Mouse (Mus musculus): ENCODE data around the gene Triobp.
"Not testable (repeated sequence)": the region's sequence is repeated elsewhere in the genome, so short reads cannot be mapped to it uniquely, and the experiment has no call there.

Triobp gene

DNA sequence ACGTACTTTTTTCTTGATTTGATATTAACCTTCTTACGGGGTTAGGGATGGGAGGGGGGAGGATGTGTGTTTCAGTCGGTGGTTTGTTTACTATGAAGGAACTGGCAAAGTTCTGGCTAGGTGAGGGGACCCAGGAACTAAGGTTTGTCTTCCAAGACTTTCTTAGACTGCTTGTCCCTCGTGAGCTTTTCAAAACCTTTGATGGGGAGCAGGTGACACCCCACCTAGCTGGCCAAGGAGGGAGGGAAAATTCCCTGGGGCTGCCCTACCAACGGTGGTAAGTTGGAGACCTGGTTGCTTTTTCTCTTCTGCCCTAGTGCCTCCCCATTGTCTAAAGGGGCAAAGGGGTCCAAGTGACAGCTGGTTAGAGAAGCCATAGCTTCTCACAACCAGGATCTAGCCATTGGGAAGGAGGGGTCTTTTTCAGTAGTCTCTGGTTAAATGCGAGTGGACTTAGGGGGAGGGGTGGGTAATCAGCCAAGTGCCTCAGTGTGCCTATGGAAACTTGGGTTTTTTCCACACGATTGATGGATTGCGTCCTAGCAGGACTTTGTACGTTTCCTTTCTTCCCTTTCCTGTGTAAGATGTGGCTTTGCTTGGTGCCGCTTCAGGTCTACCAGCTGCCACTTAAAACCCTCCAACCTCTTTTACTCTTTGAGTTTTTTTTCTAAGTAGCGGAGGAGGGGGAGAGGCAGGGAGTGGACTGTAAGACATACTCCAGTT, 82.2 kb downstream of the Triobp start:
- no peak for DNase-seq (ENCODE audit: low read depth, low spot score)

DNA sequence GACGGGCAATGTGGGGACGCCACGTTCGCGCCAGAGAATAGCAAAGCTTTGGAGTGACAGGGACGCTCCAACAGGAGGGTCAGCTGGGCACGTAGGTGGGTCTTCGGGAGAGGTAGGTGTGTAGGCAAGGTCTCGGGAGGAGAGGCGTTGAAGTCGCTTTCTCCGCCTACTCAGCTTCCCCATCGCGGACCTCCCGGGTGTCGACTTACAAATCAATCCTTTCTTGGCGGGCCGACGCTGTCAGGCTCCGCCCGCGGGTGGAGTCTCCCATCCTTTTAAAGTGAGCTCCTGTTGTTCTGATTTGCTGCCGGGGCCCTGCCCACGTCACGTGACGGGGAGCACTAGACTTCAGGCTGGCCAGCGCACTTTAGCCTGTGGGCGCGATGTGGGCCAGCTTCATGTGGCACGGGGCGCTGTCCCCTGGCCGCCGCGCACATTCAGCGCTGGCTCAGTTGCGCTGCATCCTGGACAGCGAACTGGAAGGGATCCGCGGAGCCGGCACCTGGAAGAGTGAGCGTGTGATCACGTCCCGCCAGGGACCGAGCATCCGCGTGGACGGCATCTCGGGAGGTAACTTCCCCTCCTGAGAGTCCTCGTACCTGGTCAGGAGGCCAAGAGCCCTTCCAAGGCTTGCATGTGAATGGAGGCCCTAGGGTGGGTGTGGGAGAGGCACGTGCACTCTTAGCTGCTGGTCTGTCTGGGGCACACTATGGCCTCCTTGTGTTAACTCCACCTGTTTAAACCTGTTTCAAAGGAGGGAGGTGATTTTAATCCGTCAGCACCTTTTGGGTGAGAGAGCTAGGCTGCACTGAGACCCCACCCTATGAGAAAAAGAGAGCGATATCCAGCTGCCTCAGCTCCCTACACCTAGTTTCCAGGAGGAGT, 83.3 kb downstream of the Triobp start:
- DNase-seq (ENCODE audit: low read depth, low spot score) = peak; percentile 95

DNA sequence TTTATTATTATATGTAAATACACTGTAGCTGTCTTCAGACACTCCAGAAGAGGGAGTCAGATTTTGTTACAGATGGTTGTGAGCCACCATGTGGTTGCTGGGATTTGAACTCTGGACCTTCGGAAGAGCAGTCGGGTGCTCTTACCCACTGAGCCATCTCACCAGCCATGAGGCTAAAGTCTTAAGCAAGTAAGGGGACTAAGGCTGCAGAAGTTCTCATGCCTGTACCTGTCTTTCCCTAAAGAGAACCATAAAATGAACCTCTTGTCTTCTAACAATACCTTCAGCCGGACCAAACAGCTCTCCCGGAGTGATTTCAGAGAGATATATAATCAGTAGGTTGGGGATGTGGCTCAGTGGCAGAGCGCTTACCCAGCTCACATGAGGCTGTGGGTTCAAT, 84.4 kb downstream of the Triobp start:
- DNase-seq (ENCODE audit: low read depth, low spot score) = not testable (repeated sequence)

DNA sequence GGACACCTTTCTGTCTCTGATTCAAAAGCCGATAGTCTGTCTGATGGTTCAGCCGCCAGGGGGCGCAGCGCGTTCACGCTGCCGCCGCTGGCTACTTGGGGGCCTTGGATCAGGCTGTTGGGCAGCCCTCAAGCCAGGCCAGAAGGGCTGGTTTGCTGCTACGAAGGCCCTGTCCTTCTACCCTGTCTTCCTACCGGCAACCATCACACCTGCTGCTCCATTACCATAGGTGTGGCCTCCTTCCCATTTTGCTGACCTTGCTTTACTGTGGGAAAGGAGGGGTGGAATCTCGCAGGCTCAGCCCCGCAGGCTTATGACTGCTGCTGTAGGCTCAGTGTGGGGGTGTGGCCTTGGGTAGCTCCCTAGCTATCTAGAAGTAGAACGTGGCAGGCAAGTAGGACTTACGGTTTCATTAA, 90.4 kb downstream of the Triobp start:
- peak; percentile 78 for DNase-seq (ENCODE audit: low read depth, low spot score)

DNA sequence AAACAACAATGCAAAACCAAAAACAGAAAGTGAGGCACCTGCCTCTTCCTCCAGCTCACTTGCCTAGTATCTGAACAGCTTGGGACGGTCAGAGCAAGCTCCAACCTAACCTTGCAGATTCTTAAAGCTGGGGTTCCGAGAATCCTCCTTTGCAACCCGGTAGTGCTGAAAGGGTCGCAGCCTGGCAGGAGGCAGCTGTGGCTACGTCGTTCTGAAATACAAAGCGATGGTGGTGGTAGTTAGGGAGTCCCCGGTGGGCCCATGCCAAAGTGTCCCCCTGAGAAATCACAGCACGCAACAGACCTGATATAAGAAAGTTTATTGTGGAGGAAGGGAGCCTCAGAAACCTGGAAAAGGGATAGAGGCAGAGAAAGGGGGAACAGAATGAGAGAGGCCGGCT, 90.8 kb downstream of the Triobp start:
- no peak for DNase-seq (ENCODE audit: low read depth, low spot score)

DNA sequence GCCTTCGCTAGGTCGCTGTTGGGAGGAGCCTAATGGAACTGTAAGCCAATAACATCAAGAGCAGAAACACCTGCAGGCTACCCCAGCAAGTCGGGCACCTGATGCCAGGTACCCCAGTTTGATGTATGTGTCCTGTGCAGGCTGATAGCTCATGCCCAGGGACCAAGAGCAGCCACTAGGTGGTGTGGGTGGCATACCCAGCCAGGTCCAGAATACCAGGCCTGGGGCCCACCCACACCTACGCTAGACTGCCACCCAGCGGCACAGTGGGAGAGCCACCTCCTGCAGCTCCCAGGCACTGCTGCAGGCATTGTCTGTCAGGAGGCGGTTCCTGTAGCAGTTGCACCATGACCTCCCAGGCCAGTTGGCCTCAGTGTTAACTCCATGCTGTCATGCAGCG, 91.3 kb downstream of the Triobp start:
- no peak for DNase-seq (ENCODE audit: low read depth, low spot score)

DNA sequence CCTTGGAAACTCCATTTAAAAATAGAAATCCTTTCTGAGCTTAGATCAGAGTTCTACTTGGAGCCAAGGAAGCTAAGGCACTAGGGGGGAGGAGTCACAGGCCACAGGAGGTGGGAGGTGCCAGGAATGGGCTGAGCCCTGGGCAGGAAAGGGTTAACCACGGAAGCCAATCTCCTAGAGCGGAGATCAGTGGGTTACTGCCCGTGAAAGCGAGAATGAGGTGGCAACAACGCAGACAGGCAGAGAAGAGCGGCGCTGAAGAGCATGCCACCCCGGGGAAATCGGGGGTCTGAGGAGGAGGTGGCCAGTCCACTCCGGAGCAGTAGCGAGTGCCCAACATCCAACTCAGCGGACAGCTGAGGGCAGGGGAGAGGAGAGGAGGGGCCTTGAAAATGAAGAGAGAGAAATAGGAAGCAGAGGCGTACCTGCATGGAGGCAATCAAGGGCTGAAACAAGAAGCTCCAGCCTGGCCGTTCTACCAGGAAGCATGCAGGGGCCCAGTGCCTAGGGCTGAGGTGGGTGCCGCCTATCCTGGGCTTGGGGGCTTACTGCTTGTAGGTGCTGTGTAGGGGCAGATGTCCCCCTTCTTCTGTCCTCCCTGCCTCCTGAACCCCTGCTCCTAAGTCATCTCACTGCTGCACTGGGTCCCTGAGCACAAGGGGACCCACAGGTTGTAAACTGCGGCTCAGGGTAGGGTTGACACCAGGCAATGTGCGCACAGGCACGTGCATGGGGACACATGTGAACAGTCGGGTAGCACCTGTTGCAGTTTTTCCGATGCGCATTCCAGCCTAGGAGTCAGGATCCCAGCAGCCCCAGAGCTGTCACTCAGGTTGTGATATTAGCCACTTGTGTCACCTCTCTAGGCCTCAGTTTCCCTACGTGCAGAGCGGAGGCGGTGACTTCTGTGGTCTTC, 93.2 kb downstream of the Triobp start:
- DNase-seq (ENCODE audit: low read depth, low spot score) = no peak

DNA sequence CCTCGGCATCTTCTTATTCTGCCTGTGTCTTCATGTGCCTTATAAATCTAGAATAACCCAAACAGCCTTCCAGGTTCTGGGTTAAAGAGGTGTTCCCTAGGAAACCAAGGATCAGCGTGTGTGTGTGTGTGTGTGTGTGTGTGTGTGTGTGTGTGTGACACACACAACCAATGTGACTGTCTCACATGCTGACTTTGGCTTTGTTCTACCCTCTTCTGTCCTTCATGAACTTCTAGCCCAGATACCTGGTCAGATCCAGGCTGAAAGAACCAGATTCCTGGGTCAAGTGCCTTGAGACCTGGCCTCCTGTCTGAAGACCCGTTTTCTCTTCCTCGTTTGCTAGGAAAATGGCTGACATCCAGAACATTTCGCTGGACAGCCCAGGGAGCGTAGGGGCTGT, 94.1 kb downstream of the Triobp start, which contains the start of gene Galr3:
TSS of gene Galr3 (plus strand) at position 301 of the 400 bp plus-strand sequence.
- DNase-seq (ENCODE audit: low read depth, low spot score) = no peak

DNA sequence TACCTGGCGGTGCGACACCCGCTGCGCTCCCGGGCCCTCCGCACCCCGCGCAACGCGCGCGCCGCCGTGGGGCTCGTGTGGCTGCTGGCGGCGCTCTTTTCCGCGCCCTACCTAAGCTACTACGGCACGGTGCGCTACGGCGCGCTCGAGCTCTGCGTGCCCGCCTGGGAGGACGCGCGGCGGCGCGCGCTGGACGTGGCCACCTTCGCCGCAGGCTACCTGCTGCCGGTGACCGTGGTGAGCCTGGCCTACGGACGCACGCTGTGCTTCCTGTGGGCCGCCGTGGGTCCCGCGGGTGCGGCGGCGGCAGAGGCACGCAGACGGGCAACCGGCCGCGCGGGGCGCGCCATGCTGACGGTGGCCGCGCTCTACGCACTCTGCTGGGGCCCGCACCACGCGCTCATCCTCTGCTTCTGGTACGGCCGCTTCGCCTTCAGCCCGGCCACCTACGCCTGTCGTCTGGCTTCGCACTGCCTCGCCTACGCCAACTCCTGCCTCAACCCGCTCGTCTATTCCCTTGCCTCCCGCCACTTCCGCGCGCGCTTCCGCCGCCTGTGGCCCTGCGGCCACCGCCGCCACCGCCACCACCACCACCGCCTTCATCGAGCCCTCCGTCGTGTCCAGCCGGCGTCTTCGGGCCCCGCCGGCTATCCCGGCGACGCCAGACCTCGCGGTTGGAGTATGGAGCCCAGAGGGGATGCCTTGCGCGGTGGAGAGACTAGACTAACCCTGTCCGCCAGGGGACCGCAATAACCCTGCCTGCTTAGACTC, 95.4 kb downstream of the Triobp start:
- DNase-seq (ENCODE audit: low read depth, low spot score) = no peak

DNA sequence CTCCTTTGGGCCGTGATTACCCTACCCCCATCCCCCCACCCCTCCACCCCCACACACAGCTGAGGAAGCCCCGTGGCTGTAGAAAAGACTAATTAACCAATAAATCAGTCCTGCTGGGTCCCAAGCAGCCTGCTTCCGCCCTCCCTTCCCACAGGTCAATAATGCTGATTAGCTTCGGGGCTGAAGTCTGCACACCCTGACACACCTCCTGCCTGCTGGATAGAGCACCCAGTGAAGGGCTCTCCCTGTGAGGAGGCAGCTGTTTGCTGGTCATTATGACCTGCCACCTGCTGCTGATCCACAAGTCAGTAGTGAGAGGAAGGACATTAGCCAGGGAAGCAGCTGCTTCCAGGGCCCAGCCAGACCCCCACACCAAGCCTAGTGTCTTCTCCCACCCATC, 97.3 kb downstream of the Triobp start:
- no peak for DNase-seq (ENCODE audit: low read depth, low spot score)

DNA sequence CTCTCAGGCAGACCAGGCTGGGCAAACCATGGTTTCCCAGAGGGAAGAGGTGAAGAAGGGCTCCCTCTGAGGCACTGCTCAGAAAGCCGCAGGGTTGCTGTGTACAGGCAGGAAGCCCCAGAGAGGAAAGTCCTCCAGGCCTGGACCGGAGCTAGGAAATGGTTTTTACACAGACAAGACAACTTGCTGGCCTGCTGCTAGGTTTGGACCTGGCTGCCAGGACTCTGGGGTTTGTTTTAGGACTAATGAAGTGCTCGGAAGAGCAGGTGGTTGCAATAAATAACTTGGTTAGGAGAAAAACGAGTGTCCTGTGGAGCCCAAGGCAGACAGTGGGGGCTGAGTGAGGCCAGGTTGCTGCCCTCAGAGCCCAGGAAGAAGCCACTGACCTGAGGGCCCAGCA, 100.7 kb downstream of the Triobp start:
- no peak for DNase-seq (ENCODE audit: low read depth, low spot score)

DNA sequence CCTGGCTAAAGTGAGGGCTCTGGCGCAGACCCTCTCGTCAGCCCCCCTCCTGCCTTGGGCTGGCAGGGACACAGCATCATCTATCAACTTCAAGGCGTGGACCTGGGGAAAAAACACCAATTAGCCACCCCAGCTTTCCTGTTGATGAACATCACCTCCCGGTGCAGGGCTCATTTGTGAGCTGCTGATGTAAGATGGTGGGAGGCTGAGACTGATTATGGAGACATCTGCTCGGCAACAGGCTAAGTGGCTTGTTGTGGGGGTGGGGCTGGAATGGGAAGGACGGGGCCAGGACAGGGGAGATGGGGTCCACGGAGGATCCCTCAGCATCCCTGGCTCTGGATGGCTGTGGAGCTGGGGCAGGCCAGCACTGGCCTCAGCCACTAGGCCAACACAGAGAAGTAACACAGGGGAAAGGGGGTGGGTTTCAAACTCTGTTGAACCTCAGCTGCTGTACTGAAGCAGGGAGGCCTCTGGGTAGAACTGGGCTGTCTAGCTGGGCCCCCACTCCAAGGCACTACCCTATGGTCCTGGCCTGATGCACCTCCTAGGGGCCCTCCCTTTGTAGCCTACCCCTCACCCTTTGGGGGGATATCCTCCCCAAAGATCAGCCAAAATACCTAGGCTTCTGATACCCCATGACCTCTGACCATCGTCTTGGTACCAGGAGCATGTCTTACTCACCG, 102.8 kb downstream of the Triobp start:
- DNase-seq (ENCODE audit: low read depth, low spot score) = no peak

DNA sequence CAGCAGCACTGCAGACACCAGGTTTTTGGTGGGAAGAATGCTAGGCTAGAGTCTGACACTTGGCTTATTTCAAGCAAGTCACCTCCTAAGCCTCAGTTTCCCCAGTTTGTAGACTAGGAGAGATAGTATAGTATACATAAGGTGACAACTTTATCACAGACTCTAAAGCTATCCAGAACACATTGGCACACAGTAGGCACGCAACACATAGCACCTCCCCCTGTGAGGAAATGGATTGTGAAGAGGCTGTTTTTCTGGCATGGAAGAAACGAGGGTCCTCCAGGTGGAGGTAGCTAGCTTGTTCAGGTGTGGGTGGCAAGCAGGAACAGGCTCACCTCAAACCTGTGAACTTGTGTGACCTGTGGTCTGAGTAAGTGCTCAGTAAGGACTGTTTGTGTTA, 103.4 kb downstream of the Triobp start:
- DNase-seq (ENCODE audit: low read depth, low spot score) = no peak

DNA sequence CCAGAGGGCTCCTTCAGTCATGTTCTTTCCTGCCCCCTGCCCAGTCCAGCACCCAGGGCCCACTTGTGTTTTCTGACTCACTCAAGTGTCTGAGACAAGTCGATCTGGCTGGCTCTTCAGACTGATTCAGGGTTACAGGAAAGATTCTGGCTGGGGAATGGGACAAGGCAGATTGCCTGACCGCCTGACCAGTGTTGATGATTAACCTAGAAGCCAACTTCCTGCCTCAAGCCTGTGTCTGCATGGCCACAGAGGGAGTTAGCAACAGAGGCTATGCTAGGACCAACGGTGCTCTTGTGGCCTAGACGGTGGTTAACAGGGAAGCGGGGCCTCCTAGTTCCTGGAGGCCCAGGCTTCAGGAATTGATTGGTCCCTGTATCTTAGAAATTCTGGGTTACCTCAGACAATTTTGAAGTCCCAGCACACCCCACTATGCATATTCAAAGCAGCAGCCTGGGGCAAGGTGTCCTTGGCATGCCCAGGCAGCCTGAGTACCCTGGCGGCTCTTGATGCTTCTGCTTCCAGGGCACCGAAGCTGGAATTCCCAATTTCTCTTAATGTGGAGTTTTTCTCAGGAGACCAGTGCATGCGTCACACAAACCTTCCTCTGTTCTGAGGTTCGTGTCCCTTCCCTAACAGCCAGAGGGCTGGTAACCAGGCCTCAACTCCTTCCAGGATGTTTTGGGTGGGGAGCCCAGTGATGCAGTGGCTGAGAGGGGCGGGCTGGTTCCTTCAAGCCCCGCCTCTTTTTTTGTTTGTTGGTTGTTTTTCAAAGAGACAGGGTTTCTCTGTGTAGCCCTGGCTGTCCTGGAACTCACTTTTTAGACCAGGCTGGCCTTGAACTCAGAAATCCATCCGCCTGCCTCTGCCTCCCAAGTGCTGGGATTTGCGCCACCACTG, 104.2 kb downstream of the Triobp start:
- no peak for DNase-seq (ENCODE audit: low read depth, low spot score)

DNA sequence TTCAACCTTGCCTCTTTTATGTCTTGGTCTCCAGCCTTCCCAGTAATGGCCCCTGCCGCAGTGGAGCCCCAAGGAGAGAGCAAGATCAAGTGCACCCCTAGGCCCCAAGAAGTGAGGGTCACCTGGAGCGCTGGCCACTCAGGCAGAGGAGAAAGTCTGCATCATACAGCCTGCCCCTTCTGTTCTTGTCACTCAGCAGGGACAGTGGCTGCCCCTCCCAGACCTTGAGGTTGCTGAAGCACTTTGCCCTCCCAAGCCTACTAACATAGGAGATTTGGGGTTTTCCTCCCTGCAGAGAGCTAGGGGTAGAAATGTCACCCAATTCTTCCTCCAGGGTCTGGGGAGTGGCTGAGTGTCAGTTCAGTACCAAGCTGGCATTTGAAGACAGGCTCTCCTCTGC, 104.8 kb downstream of the Triobp start:
- DNase-seq (ENCODE audit: low read depth, low spot score) = no peak
